Mouse (Mus musculus): ENCODE measurements around the gene Irf7.
A peak's percentile ranks its signal among the peaks of the same experiment; 100 is the strongest.

The Irf7 gene

DNA sequence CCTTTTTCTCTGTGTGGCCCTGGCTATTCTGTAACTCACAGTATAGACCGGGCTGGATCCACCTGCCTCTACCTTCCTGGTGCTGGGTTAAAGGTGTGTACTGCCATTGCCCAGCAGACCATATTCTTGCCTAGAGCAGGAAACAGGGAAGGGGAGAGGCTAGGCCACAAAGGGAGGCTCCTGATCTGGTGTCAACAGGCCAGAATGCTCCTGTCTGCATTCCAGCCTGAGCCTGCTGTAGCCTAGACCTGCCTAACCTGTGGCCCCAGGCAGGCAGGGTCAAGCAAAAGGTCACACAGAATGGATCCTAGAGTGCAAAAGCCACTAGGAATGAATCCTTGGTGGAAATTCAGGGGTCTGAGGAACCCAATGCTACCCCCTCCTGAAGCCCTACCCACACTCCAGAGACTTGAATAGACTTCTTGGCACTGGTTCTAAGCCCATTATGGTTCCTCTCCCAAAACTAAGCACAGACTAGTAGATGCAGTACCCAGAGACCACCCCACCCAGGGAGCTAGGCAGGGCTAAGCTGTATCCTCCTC is 46.7 kb downstream of the Irf7 start:
- no peak for DNase-seq (ENCODE audit: low spot score)

DNA sequence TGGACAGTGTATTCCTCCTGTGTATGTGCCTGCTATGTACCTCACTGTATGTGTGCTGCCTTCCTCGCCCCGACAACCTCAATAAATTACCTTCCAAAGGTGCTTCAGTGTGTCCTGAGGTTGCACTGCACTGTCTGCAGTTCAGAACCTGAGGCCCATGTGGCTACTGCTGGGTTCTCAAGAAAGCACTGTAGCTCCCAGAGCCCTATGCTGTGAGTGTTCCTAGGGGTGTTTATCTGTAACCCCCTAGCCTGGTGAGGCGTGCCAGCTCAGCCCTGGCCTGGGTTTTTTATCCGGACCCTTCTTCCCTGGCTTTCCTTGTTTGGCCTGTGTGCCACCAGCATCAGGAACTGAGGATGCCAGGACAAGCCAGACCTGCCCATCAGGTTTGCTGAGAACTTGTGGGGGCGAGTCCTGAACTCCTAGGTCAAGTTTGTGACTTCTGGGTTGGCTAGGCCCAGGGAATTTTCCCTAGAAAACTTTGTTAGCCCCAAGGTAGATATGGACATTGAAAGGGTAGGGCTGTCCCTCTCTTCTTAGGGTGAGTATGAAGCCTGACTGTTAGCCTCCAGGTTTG is 47.6 kb downstream of the Irf7 start:
- DNase-seq (ENCODE audit: low spot score): no peak

GRCm38 (mm10) chr7:141218141-141218540 is 48.1 kb downstream of the Irf7 start:
- no peak for DNase-seq (ENCODE audit: low spot score)

DNA sequence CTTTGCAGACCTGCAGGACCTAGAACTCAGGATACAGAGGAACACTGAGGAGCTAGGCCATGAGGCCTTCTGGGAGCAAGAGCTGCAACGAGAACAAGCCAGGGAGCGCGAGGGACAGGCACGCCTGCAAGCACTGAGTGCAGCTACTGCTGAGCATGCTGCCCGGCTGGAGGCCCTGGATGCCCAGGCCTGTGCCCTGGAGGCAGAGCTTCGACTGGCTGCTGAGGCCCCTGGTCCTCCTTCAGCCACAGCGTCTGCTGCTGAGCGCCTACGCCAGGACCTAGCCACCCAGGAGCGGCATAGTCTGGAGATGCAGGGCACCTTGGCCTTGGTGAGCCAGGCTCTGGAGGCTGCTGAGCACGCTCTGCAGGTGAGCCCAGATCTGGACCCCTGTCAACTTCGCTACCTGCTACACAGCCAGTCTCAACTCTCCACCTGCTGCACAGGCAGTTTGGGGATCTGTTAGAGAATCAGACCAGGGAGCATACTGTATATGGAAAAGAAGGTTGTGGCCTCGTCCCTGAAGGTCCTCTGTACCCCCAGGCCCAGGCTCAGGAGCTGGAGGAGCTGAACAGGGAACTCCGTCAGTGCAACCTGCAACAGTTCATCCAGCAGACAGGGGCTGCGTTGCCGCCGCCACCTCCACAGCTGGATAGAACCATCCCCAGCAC is 48.8 kb downstream of the Irf7 start:
- no peak for DNase-seq (ENCODE audit: low spot score)

GRCm38 (mm10) chr7:141216894-141217293 is 49.4 kb downstream of the Irf7 start:
- no peak for DNase-seq (ENCODE audit: low spot score)

DNA sequence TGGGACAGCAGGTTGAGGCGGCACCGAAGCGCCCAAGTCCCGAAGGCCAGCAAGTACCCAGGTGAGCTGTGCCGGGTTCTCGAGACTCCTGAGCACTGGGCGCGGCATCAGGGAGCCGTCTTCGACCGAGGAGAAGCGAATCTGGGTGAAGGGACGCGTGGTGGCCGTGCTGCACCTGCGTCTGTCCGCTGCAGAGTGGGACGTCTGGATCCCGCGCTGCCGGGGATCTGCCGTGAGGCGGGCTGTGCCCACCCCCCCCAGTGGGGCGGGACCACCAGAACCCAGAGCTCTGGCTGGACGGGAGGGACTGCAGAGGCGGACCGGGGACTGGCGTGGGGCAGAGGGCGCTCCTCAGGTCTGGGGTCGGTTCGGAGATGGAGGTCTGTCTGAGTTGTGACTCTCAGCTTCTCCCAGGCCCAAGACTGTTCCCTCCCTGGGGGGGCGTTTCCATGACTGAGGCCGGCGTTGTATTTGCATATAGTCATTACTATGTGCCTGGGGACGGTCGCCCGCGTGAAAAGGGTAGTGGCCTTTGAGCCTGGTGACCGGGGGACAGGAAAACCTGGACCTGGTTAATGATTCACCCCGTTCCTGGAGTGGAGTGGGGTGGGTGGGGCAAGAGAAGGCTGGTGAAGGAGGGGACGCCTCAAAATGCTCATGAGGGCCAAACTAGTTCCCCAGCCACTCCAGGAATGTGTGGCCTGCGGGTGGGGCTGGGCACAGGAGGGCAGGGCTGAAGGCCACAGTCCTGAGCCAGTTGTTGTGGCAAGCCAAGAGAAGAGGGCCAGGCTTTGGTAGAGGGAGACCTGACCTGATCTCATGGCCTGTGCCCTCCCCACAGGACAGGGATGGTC is 50.2 kb downstream of the Irf7 start:
- peak; percentile 61 for DNase-seq (ENCODE audit: low spot score)

GRCm38 (mm10) chr7:141215101-141215879 is 51.0 kb downstream of the Irf7 start, which contains the start of gene Rassf7:
Gene Rassf7 (plus strand): TSS chr7:141215860.
- peak; percentile 99 for DNase-seq (ENCODE audit: low spot score)

- DNase-seq (ENCODE audit: low spot score): no peak
Measured at GRCm38 (mm10) chr7:141214310-141214709, 52.0 kb downstream of the Irf7 start.

DNA sequence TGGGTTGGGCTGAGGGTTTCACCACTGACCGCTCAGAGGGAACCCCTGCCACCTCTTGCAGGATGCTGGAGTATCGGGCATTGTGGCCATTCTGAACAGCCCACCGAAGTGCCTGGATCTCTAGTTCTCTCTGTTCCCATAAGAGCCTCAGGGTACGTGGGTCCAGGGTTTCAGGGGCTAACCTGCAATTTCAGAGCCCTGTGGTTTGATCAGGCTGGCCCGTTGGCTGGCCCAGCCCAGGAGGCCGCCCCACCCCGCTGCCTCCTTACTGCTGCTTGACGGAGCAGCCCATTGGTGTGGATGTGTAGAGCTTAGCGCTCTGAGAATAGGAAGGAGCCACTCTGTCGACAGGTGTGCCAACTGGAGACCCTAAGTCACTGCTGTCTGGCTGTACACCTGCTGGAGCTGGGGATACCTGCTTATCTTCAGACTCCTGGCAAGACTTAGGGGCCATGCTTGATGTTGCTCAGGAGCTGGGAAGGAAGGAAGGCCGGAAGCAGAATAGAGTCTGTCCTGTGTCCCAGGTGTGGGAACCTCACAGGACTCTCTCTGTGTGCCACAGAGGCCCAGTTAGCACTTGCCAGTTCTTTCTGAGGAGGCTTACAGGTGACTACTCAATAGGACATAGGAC is 52.6 kb downstream of the Irf7 start, which contains the start of gene Lmntd2:
Gene Lmntd2 (minus strand): TSS at position 476 of the 631 bp plus-strand sequence.
- DNase-seq (ENCODE audit: low spot score): no peak

- DNase-seq (ENCODE audit: low spot score): no peak
Measured at GRCm38 (mm10) chr7:141213133-141213532, 53.1 kb downstream of the Irf7 start.

Measured in embryo, embryonic 10 days (tissue).